Mouse (Mus musculus) heart, adult 18-20 months (tissue): ENCODE measurements at regions not wholly inside any gene's neighbourhood (a gene's known extent, or its start where the extent isn't known, plus 50 kb on each side); places are given as distances from the start of the nearest gene placed in this dataset.

Experiments
- DNase-seq, 2 experiments: peaks; one replicate each; pipeline ENCODE4 v3.0.0; 2021 to 2022; ENCODE audit warnings: mixed read lengths in 1 of 2

GRCm38 (mm10) chr4:131161501-131161900 is 217.3 kb downstream of the Matn1 start:
- DNase-seq: no peak

DNA sequence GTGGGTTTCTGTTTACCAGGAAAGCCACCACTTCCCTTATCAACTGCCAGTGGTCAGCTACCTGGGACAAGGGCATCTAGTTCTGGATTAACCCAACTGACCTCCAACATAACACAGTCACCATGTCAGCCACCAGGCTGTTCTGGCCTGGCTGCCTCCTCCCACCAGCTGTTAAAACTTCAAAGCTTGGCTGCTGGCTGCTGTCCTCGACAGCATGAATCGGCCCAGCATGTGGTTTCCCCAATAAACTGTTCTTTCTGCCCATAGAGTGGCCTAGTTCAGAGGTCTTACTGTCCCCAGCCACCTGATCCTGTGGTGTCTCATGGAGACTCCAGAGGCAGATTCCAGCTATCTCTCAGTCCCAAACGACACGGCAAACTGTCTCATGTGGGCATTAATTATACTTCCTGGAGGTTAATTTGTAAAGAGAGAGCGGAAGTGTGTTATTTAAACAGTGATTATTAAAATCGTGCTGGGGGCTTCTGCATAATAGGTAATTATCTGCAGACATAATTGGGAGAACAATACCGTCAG is 219.7 kb downstream of the Matn1 start:
- no peak for DNase-seq

GRCm38 (mm10) chr4:131166574-131167270 is 222.5 kb downstream of the Matn1 start:
- DNase-seq: no peak

DNA sequence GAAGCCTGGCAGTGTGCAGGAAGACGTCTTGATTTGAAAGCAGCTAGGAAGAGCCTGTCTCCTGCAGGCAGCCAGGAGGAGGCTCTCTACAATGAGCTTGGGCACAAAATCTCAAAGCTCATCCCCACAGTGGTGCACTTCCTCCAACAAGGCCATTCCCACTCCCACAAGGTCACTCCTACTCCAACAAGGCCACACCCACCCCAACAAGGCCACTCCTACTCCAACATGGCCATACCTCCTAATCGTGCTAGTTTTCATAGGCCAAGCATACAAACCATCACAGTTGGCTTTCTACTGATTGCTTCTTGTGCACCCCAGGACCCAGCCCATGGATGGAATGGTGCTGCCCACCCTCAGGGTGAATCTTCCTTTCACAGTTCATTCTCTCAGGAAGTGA is 223.7 kb downstream of the Matn1 start:
- DNase-seq: no peak

DNA sequence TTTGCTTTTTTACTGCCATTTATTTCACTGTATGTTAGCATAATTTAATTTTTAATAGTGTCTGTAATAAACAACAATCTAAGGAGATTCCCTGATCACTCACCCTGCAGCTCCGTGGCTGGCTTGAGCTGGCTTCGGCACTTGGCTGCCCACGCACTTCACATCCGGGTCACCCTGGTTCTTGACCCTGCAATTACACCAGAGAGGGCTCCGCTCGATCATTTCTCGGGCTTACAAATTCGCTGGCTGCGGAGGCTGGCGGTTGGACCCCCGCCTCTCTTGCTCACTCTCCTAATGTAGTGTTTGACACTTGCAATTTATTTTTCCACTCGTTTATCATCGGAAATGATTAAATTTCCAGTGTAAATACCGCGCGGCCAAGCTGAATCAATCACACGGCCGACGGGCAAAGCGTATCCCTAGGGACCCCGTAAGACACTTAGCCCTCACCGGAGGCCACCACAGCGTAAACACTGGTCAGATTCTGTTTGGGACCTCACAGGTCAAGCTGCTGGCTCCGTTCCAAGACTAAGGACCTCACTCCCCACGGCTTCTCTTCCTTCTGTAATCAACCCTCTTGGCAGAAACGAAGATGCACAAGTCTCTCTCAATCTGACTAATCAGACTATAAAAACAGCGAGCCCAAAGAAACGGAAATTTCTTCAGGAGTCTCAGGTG is 229.7 kb downstream of the Matn1 start:
- DNase-seq: no peak

DNA sequence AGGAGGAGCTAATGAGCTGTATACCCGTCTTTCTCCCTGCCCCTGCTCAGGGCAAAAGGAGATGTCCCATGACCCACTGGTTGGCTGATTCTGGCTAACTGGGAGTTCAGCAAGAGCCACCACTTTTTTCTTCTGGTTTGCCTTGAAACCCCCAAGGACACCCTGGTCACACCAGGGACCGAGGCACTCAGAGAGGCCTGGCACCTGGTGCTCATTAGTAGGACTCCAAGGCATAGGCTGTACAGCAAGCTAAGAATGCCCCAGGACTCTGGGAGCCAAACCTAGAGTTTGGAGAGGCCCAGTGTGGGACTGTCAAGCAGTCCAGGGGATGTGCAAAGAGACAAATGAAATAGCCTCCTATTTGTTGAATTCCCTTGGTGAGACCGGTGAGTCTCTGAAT is 232.5 kb downstream of the Matn1 start:
- DNase-seq: no peak

- DNase-seq: no peak
These were observed 233.7 kb downstream of the Matn1 start for GRCm38 (mm10) chr4:131177889-131178288.

- DNase-seq: peak in 1 of 2 experiments; percentile 13
These were observed 234.5 kb downstream of the Matn1 start for GRCm38 (mm10) chr4:131178642-131179041.

DNA sequence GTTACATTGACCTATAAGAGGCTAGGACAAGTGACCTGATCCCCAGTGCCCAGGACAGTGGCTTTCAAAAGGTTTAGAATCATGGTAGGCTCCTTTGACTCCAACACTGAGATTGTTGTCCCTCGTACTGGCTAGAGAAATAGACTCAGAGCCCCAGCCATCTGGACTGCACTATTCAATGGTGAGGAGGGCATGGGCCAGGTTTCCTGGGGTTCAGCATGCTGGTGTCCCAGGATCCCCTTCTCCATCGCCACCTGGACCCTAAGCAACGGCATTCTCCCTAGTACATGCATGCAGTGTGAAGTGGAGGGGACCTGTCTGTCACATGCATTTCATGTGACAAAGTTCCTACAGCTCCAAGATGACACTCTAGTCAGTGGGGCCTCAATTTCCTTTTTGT is 243.9 kb downstream of the Matn1 start:
- no peak for DNase-seq

GRCm38 (mm10) chr4:131191106-131191880 is 247.1 kb downstream of the Matn1 start:
- peak; percentile 51 to 66 for DNase-seq

DNA sequence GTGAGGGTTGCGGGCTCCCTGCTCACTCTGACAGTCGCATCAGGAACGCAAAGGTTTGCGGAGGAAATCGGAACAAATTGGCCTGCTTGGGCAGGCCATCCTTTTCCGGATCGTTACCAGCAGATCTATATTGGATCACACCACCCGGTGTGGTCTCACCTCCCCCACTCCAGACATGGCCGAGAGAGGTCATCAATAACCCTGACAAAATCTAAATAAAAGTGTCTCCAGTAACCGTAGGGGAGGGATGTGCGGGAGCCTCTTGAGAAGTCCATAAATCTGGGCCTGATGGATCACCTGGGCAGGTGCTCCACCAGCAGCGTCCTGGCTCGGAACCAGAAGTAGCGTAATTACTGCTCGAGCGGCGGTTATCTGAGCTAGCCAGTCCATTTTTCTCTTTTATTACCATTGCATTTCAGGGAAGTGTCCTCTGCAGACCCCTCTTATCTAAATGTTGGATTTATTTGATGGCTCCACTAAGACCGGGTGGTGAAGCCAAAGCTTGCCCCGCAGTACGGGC is 249.8 kb downstream of the Matn1 start:
- DNase-seq: no peak

DNA sequence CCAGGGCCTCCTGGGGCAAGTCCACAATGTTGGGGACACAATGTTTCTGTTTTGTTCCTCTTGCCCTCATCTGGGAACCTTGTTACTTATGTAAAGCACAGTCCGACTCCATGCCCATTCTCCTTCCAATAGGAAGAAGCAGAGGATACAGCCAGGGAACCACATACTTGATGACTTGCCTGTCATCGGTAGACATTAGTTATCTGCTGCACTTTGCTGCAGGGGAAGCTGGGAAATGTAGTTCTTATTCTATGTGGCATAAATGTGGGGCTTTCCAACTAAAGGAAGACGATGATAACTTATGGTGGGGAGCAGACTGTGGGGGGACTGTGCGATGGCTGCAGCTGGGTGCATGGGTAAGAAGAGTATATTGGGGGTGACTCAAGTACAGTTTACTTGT is 252.0 kb downstream of the Matn1 start:
- DNase-seq: no peak

- DNase-seq: no peak
These were observed 259.5 kb downstream of the Matn1 start for GRCm38 (mm10) chr4:131203721-131204120.

DNA sequence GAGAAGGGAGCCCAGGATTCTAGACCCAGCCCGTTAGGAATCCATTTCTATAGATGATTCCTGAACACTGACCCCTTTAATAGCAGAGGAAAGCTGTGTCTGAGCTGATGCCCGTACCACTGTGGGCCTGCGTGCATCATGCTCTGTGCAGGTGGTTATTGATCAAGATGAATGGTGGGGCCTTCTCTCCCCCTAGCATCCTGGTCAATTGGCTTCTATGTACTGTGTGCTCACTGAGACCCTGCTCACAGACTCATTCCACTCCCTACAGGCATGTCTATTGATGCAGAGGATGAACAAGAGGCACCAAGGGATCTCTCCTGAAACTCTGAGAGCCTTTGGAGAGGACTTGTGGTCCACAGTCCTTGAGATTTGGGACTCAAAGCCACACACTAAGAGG is 260.5 kb downstream of the Matn1 start:
- DNase-seq: no peak

DNA sequence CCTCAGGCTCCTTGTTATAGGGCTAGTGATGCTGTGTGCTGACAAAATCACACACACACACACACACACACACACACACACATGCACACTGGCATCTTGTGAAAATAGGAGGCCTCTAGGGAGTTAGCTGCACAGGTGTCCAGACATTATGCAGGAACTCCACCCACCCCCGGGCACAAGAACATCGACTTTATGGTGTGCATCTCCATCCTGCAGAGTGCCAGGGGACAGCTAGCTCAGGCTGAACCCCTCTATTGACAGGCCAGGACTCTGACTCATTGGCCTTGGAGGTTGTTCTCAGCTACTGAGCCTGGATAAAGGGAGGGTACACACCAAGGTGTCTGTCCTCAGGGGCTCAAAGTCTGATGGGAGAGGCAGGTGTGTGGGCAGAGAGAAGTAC is 260.9 kb downstream of the Matn1 start:
- DNase-seq: no peak

GRCm38 (mm10) chr4:131205685-131206084 is 261.5 kb downstream of the Matn1 start:
- DNase-seq: no peak

- DNase-seq: no peak
These were observed 262.1 kb downstream of the Matn1 start for GRCm38 (mm10) chr4:131206181-131206885.

DNA sequence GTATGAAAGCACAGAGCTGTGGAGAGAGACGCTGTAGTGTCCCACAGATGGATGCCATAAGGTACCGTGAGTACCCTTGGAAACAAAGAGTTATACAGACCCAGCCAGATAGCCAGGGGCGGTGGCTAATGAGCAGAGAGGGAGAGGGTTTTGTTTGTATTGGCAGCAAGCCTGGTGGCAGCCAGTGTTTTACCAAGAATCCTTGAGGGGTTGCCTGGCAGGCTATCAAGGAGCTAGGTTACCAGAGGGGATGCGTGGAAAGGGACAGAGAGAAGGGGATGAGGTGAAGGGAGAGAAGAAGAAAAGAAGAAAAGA is 262.7 kb downstream of the Matn1 start:
- no peak for DNase-seq

DNA sequence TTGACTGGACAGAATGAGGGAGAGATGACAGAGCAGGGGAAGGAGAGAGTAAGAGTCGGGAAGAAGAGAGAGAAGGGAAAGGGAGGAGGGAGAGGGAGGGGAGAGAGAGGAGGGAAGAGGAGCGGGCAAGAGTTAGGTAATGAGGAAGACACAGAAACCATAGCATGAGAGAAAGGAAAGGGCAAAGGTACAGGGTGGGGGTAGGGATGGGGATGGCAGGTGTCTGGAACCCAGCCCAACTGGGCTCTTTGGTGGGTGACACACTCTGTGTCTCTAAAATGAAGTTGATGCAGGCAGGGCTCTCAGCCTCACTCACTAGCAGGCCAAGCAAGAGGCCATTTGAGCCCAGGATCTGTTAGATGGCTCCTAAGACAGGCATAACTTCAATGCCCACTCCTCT is 263.1 kb downstream of the Matn1 start:
- no peak for DNase-seq

GRCm38 (mm10) chr4:131208166-131208565 is 264.0 kb downstream of the Matn1 start:
- DNase-seq: no peak

DNA sequence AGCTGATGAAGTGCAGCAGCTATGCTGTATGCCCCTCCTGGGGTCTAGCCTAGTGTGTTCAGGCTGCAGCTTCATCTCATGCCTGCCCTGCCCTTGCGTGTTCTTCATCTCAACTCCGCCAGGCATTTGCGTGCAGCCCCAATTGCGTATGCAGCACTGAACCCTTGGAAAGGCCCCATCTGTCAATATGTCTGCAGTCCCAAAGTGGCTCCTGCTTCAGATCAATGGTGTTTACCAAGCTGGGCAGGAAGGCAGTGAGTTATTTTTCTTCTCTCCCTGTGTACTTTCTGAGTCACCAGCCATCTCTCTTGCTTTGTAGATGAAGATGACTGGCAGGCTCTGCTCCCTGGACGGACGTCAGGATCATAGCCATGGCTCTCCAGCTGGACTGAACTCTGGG is 264.5 kb downstream of the Matn1 start:
- no peak for DNase-seq

GRCm38 (mm10) chr4:131212711-131213110 is 268.5 kb downstream of the Matn1 start:
- DNase-seq: no peak
